Mouse (Mus musculus) embryonic fibroblast, embryonic 13.5 days (primary cell): ENCODE data around the gene Clptm1l. TPM values are rescaled to one million over a fixed set of nuclear protein-coding genes. Genes with fewer than 3 reads are reported as not detected.

ENCODE experiments used
- H3K27ac ChIP-seq: 2 replicates; pipeline ENCODE4 v1.5.1; 2012; ENCODE audit warnings: low read length, control low read depth, inconsistent platforms; ENCODE audit not compliant: insufficient read depth
- H3K4me1 ChIP-seq: 2 replicates; pipeline ENCODE4 v1.6.1; 2011; ENCODE audit warnings: low read length; ENCODE audit not compliant: control insufficient read depth, insufficient read depth
- H3K4me3 ChIP-seq: 2 replicates; pipeline ENCODE4 v1.5.1; 2011; ENCODE audit warnings: mild to moderate bottlenecking, control low read depth, low read length; ENCODE audit not compliant: insufficient read depth
- CTCF ChIP-seq: IDR thresholded peaks from 2 replicates; pipeline ENCODE4 v1.5.1; 2011; ENCODE audit warnings: mild to moderate bottlenecking, control low read depth, low read length, moderate library complexity, borderline replicate concordance; ENCODE audit not compliant: insufficient read depth
- POLR2A ChIP-seq: IDR thresholded peaks from 2 replicates; pipeline ENCODE4 v1.6.1; 2011; ENCODE audit warnings: low read depth, mild to moderate bottlenecking, control low read depth, low read length, moderate library complexity
- polyA plus RNA-seq: library from polyadenylated mRNA; stranded (reverse); fragments of >200 nt; gene quantifications from 2 replicates; pipeline ENCODE4 v1.2.4, GENCODE M21; 2011; ENCODE audit warnings: low read depth; ENCODE audit not compliant: missing spikeins, insufficient read length

Gene Clptm1l
- polyA plus RNA-seq, 1 experiment = 140 TPM

GRCm38 (mm10) chr13:73654976-73655375, 51.2 kb downstream of the Clptm1l start:
- Histone ChIP-seq H3K4me3 (no peak overlapping the region), H3K27ac (no peak overlapping the region), H3K4me1 (no peaks in the 10 kb centered on the region)
- TF ChIP-seq CTCF = no peak
- no peak for TF ChIP-seq POLR2A

- Histone ChIP-seq H3K27ac (no peak overlapping the region), H3K4me1 (no peaks in the 10 kb centered on the region), H3K4me3 (no peak overlapping the region)
- TF ChIP-seq POLR2A (no peak), CTCF (no peak)
Observed at GRCm38 (mm10) chr13:73658953-73659352, 55.1 kb downstream of the Clptm1l start.

- Histone ChIP-seq H3K4me1 (no peaks in the 10 kb centered on the region), H3K4me3 (no peak overlapping the region), H3K27ac (no peak overlapping the region)
- TF ChIP-seq CTCF (no peak), POLR2A (no peak)
Observed at GRCm38 (mm10) chr13:73660163-73660695, 56.4 kb downstream of the Clptm1l start.

Other genes starting within 250 kb of the Clptm1l start
- 20.1 and 21.5 TPM in 2 replicates for gene Lpcat1, start 136.8 kb upstream of the Clptm1l start, polyA plus RNA-seq
- gene Slc6a3, start 67.3 kb upstream of the Clptm1l start, polyA plus RNA-seq = not detected in 2 replicates
- gene Tert, start 22.9 kb downstream of the Clptm1l start, polyA plus RNA-seq = 6.5 and 6.6 TPM in 2 replicates
- not detected in 2 replicates for gene Slc6a18, start 74.0 kb downstream of the Clptm1l start, polyA plus RNA-seq
- not detected in 2 replicates for gene Slc6a19, start 100.9 kb downstream of the Clptm1l start, polyA plus RNA-seq
- gene Slc12a7, start 129.1 kb downstream of the Clptm1l start, polyA plus RNA-seq = 26.0 and 31.9 TPM in 2 replicates
- gene Nkd2, start 243.6 kb downstream of the Clptm1l start, polyA plus RNA-seq = 7.8 and 10.9 TPM in 2 replicates